Mouse (Mus musculus): ENCODE data around the gene Ssr4.

Ssr4 gene

GRCm38 (mm10) chrX:73815072-73815471, 28.2 kb downstream of the Ssr4 start:
- DNase-seq (ENCODE audit: low read depth), result no peak

DNA sequence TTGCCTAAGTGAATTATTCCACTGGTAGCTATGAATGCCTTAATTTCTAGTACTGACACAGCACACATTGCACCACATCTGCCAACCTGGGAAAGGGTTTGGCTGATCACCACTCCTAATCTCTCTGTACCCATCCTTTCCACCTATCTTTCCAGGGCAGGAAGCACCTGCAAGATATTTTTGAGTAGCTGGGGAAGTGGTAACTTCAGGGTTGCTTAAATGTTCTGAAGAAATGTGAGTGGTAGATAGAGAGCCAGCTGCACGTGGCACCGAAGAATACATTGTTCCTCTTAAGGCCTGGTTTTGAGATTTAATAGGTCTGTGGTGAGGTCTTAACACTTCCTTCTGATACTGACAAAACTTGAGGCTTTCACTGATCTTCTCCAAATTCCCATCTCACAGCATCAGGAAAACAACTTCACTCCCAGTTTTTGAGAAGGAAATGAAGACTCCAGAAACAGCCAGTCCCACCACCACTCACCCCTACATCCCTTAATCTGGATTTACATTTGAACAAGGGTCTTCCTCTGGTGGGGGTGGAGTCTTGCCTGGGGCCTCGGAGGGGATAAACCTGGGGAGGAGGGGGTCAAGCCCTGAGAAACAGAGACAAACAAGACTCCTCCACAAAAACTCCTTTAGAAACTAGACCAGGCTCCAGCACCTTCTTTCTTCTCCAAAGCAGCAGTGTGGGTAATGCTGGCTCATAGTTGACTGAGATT, 29.9 kb downstream of the Ssr4 start:
- DNase-seq (ENCODE audit: low read depth), result no peak

GRCm38 (mm10) chrX:73823747-73824146, 36.9 kb downstream of the Ssr4 start:
- no peak for DNase-seq (ENCODE audit: low read depth)

- DNase-seq (ENCODE audit: low read depth), result no peak
Observed at GRCm38 (mm10) chrX:73824185-73825151, 37.6 kb downstream of the Ssr4 start, which contains the start of gene Pdzd4. TSS of gene Pdzd4 (minus strand) at chrX:73824969.

DNA sequence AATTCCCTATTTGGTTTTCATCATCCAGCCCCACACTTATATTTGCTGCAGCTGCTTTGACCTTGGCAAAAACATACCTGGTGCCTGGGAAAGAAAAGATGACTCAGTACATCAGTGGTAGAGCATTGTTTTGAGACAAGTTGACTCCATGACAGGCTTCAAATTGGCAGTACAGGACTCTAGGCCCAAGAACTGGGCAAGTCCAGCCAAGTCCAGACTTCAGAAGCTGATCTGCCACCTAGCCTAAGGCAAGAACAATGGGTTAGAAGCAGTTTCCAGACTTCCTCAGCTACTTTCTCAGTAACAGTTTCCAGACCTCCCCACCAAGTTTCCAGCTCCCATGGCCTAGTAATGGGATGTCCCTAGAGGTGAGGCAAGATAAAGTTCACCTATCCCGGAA, 48.9 kb downstream of the Ssr4 start:
- DNase-seq (ENCODE audit: low read depth), result no peak

- DNase-seq (ENCODE audit: low read depth), result no peak
Observed at GRCm38 (mm10) chrX:73836691-73837090, 49.9 kb downstream of the Ssr4 start.

All from c-Kit-positive CD71-negative TER-119-negative erythroid progenitor cells, embryonic 14.5 days (primary cell).